Mouse (Mus musculus) CH12.LX (cell line): ENCODE results near the gene St5. TPM values are rescaled to one million over a fixed set of nuclear protein-coding genes. Genes with fewer than 3 reads are reported as not detected.
A peak's percentile ranks its signal among the peaks of the same experiment; 100 is the strongest.

ENCODE experiments used
- DNase-seq: peaks from one replicate; pipeline ENCODE4 v3.0.0-alpha.2; 2013; ENCODE audit errors: extremely low read depth
- H3K27ac ChIP-seq: 2 replicates; pipeline ENCODE4 v1.5.1; 2012; ENCODE audit warnings: low read depth, mild to moderate bottlenecking, control low read depth, moderate library complexity; ENCODE audit not compliant: insufficient read depth
- H3K27me3 ChIP-seq: replicated peaks from 2 replicates; pipeline ENCODE3; 2012; ENCODE audit warnings: inconsistent platforms
- H3K36me3 ChIP-seq, 2 experiments: replicated peaks in 1 of 2; 2 replicates each; pipeline versions ENCODE3 to v1.6.1; 2012; ENCODE audit warnings: inconsistent platforms in 1 of 2, low read length in 1 of 2, mild to moderate bottlenecking in 1 of 2, mixed read lengths in 1 of 2, moderate library complexity in 1 of 2; ENCODE audit not compliant: control insufficient read depth in 1 of 2, insufficient read depth in 1 of 2
- H3K4me1 ChIP-seq, 2 experiments: 2 replicates each; pipeline ENCODE4 v1.6.1; 2012; ENCODE audit warnings: inconsistent platforms in 1 of 2, moderate library complexity in 1 of 2; ENCODE audit not compliant: insufficient read depth in 2 of 2, control insufficient read depth in 1 of 2
- H3K4me2 ChIP-seq: 2 replicates; pipeline ENCODE4 v1.6.1; 2012; ENCODE audit warnings: low read depth, mild to moderate bottlenecking, control low read depth; ENCODE audit not compliant: poor library complexity, insufficient read depth, severe bottlenecking
- H3K4me3 ChIP-seq, 3 experiments: fragments of 150-350 bp in 1 of 3; sonication (generic) in 1 of 3; replicated peaks in 1 of 3; 2 replicates each; pipeline versions ENCODE3 to v1.5.1; 2011 to 2012; ENCODE audit warnings: low read depth in 2 of 3, low read length in 2 of 3, mild to moderate bottlenecking in 2 of 3, moderate library complexity in 2 of 3, control low read depth in 1 of 3, improper control_type of control experiment in 1 of 3, inconsistent platforms in 1 of 3, mixed read lengths in 1 of 3; ENCODE audit not compliant: poor library complexity in 1 of 3
- H3K79me2 ChIP-seq: replicated peaks from 2 replicates; pipeline ENCODE4 v1.6.1; 2012; ENCODE audit warnings: mild to moderate bottlenecking, moderate library complexity; ENCODE audit not compliant: control insufficient read depth, poor library complexity, insufficient read depth, severe bottlenecking; ENCODE audit errors: extremely low read depth
- H3K9ac ChIP-seq: 2 replicates; pipeline ENCODE4 v1.6.1; 2012; ENCODE audit warnings: low read depth, mild to moderate bottlenecking, control low read depth, moderate library complexity; ENCODE audit not compliant: insufficient read depth
- H3K9me3 ChIP-seq: replicated peaks from 2 replicates; pipeline ENCODE3; 2012; ENCODE audit warnings: low read length, inconsistent platforms, mixed read lengths
- BHLHE40 ChIP-seq: IDR thresholded peaks from 2 replicates; pipeline ENCODE4 v1.6.1; 2011; ENCODE audit warnings: mild to moderate bottlenecking, low read depth, low read length, improper control_type of control experiment
- CHD1 ChIP-seq: IDR thresholded peaks from 2 replicates; pipeline ENCODE4 v1.6.1; 2012; ENCODE audit warnings: low read depth, low read length, improper control_type of control experiment, inconsistent platforms
- CHD2 ChIP-seq: IDR thresholded peaks from 2 replicates; pipeline ENCODE4 v1.6.1; 2011; ENCODE audit warnings: low read length, improper control_type of control experiment
- CTCF ChIP-seq, 2 experiments: IDR thresholded peaks in 1 of 2; conservative IDR thresholded peaks in 1 of 2; 2 replicates each; pipeline ENCODE4 v1.5.1; 2011 to 2012; ENCODE audit warnings: low read depth in 2 of 2, low read length in 2 of 2, improper control_type of control experiment in 1 of 2, inconsistent platforms in 1 of 2, mild to moderate bottlenecking in 1 of 2, moderate library complexity in 1 of 2
- E2F4 ChIP-seq: IDR thresholded peaks from 2 replicates; pipeline ENCODE4 v1.6.1; 2011; ENCODE audit warnings: low read depth, low read length, improper control_type of control experiment; ENCODE audit not compliant: insufficient replicate concordance
- ELF1 ChIP-seq: IDR thresholded peaks from 2 replicates; pipeline ENCODE4 v1.6.1; 2014; ENCODE audit warnings: low read depth, mild to moderate bottlenecking, inconsistent platforms, low read length, improper control_type of control experiment
- EP300 ChIP-seq: IDR thresholded peaks from 2 replicates; pipeline ENCODE4 v1.6.1; 2011; ENCODE audit warnings: low read length, improper control_type of control experiment
- ETS1 ChIP-seq: conservative IDR thresholded peaks from 2 replicates; pipeline ENCODE4 v1.6.1; 2012; ENCODE audit warnings: low read depth, mild to moderate bottlenecking, inconsistent platforms, low read length, improper control_type of control experiment, moderate library complexity
- GABPA ChIP-seq: IDR thresholded peaks from 2 replicates; pipeline ENCODE4 v1.6.1; 2012; ENCODE audit warnings: low read depth, low read length, improper control_type of control experiment, inconsistent platforms; ENCODE audit not compliant: insufficient replicate concordance
- HCFC1 ChIP-seq: IDR thresholded peaks from 2 replicates; pipeline ENCODE4 v1.6.1; 2012; ENCODE audit warnings: low read depth, mild to moderate bottlenecking, inconsistent platforms, low read length, improper control_type of control experiment
- IRF4 ChIP-seq: IDR thresholded peaks from 2 replicates; pipeline ENCODE4 v1.6.1; 2014; ENCODE audit warnings: low read depth, mild to moderate bottlenecking, inconsistent platforms, low read length, improper control_type of control experiment
- JUN ChIP-seq: IDR thresholded peaks from 2 replicates; pipeline ENCODE4 v1.6.1; 2011; ENCODE audit warnings: low read depth, mild to moderate bottlenecking, low read length, improper control_type of control experiment, moderate library complexity; ENCODE audit not compliant: insufficient read depth
- JUND ChIP-seq: conservative IDR thresholded peaks from 2 replicates; pipeline ENCODE4 v1.6.1; 2011; ENCODE audit warnings: low read depth, low read length, improper control_type of control experiment
- KAT2A ChIP-seq: IDR thresholded peaks from 2 replicates; pipeline ENCODE4 v1.6.1; 2012; ENCODE audit warnings: low read length, improper control_type of control experiment, inconsistent platforms; ENCODE audit not compliant: insufficient replicate concordance
- MAFK ChIP-seq: IDR thresholded peaks from 2 replicates; pipeline ENCODE4 v1.6.1; 2011; ENCODE audit warnings: low read length, improper control_type of control experiment; ENCODE audit not compliant: insufficient replicate concordance
- MAX ChIP-seq: IDR thresholded peaks from 2 replicates; pipeline ENCODE4 v1.6.1; 2011; ENCODE audit warnings: low read length, improper control_type of control experiment
- MAZ ChIP-seq: IDR thresholded peaks from 2 replicates; pipeline ENCODE4 v1.6.1; 2012; ENCODE audit warnings: low read depth, mild to moderate bottlenecking, inconsistent platforms, low read length, improper control_type of control experiment, moderate library complexity
- MEF2A ChIP-seq: IDR thresholded peaks from 2 replicates; pipeline ENCODE4 v1.6.1; 2014; ENCODE audit warnings: low read depth, mild to moderate bottlenecking, inconsistent platforms, low read length, improper control_type of control experiment, borderline replicate concordance
- MXI1 ChIP-seq: IDR thresholded peaks from 2 replicates; pipeline ENCODE4 v1.6.1; 2011; ENCODE audit warnings: mild to moderate bottlenecking, low read depth, low read length, improper control_type of control experiment
- MYC ChIP-seq: IDR thresholded peaks from 2 replicates; pipeline ENCODE4 v1.6.1; 2011; ENCODE audit warnings: low read depth, mild to moderate bottlenecking, improper control_type of control experiment, low read length
- NELFE ChIP-seq: IDR thresholded peaks from 2 replicates; pipeline ENCODE4 v1.6.1; 2011; ENCODE audit warnings: low read depth, low read length, improper control_type of control experiment
- NRF1 ChIP-seq: IDR thresholded peaks from 2 replicates; pipeline ENCODE4 v1.6.1; 2014; ENCODE audit warnings: low read depth, mild to moderate bottlenecking, inconsistent platforms, low read length, improper control_type of control experiment, moderate library complexity
- PAX5 ChIP-seq: IDR thresholded peaks from 2 replicates; pipeline ENCODE4 v1.6.1; 2012; ENCODE audit warnings: low read length, inconsistent platforms, mixed read lengths
- POLR2A ChIP-seq: IDR thresholded peaks from 2 replicates; pipeline ENCODE4 v1.6.1; 2011; ENCODE audit warnings: low read depth, mild to moderate bottlenecking, improper control_type of control experiment, low read length
- POLR2AphosphoS2 ChIP-seq: IDR thresholded peaks from 2 replicates; pipeline ENCODE4 v1.6.1; 2011; ENCODE audit warnings: low read depth, low read length, improper control_type of control experiment
- RAD21 ChIP-seq: IDR thresholded peaks from 2 replicates; pipeline ENCODE4 v1.6.1; 2011; ENCODE audit warnings: low read depth, mild to moderate bottlenecking, low read length, improper control_type of control experiment, moderate library complexity
- RCOR1 ChIP-seq: conservative IDR thresholded peaks from 2 replicates; pipeline ENCODE4 v1.6.1; 2012; ENCODE audit warnings: low read depth, mild to moderate bottlenecking, inconsistent platforms, low read length, improper control_type of control experiment
- SIN3A ChIP-seq: IDR thresholded peaks from 2 replicates; pipeline ENCODE4 v1.6.1; 2012; ENCODE audit warnings: low read length, improper control_type of control experiment, inconsistent platforms
- SMC3 ChIP-seq: IDR thresholded peaks from 2 replicates; pipeline ENCODE4 v1.6.1; 2011; ENCODE audit warnings: low read depth, low read length, improper control_type of control experiment
- TBP ChIP-seq: conservative IDR thresholded peaks from 2 replicates; pipeline ENCODE4 v1.6.1; 2011; ENCODE audit warnings: low read depth, low read length, improper control_type of control experiment
- TCF12 ChIP-seq: IDR thresholded peaks from 2 replicates; pipeline ENCODE4 v1.6.1; 2014; ENCODE audit warnings: low read depth, mild to moderate bottlenecking, inconsistent platforms, low read length, improper control_type of control experiment
- UBTF ChIP-seq: IDR thresholded peaks from 2 replicates; pipeline ENCODE4 v1.6.1; 2012; ENCODE audit warnings: low read depth, mild to moderate bottlenecking, inconsistent platforms, low read length, improper control_type of control experiment, moderate library complexity
- USF2 ChIP-seq: conservative IDR thresholded peaks from 2 replicates; pipeline ENCODE4 v1.6.1; 2011; ENCODE audit warnings: low read depth, low read length, improper control_type of control experiment
- ZKSCAN1 ChIP-seq: IDR thresholded peaks from 2 replicates; pipeline ENCODE4 v1.6.1; 2012; ENCODE audit warnings: low read depth, inconsistent platforms, low read length, improper control_type of control experiment, borderline replicate concordance
- ZMIZ1 ChIP-seq: IDR thresholded peaks from 2 replicates; pipeline ENCODE4 v1.6.1; 2012; ENCODE audit warnings: low read depth, mild to moderate bottlenecking, inconsistent platforms, low read length, improper control_type of control experiment
- ZNF384 ChIP-seq: IDR thresholded peaks from 2 replicates; pipeline ENCODE4 v1.6.1; 2012; ENCODE audit warnings: low read depth, low read length, improper control_type of control experiment, inconsistent platforms
- dilution Hi-C: fragments of 300-500 bp; cut with MboI; formaldehyde crosslinking; loops from 2 replicates; pipeline ENCODE4 v1.14.3; 2020; ENCODE audit warnings: low sequenced_read_pairs; ENCODE audit not compliant: extremely low pct_unique_long_range_greater_than_20kb, extremely low pct_ligation_motif_present
- in situ Hi-C: fragments of 300-500 bp; cut with MboI; formaldehyde crosslinking; loops from 3 replicates; pipeline ENCODE4 v1.14.3; 2019; ENCODE audit warnings: low sequenced_read_pairs, low pct_ligation_motif_present, low pct_unique_long_range_greater_than_20kb, mixed read lengths
- polyA plus RNA-seq: library from polyadenylated mRNA; unstranded; fragments of >175 nt; gene quantifications from 2 replicates; pipeline ENCODE4 v1.2.1, GENCODE M21; 2012; ENCODE audit warnings: low read depth; ENCODE audit not compliant: insufficient read length
- total RNA-seq, 2 experiments: library from RNA; depleted of rRNA; stranded (reverse); fragments of 300-350 nt in 1 of 2; fragments of >200 nt in 1 of 2; gene quantifications; 2 replicates each; pipeline ENCODE4 v1.2.3; 2012 to 2014

The St5 gene
- total and polyA plus RNA-seq, 3 experiments, result 1.3 to 3.4 (median 1.6) TPM

GRCm38 (mm10) chr7:109752008-109752925 is 48.9 kb upstream of the St5 start, which contains the start of gene Tmem9b:
TSS of gene Tmem9b (minus strand) at chr7:109752875.
- no peaks in the 10 kb centered on the region for H3K27me3 ChIP-seq
- H3K27ac ChIP-seq, result 0 out of 2 replicates have a peak within 1 kb of the TSS, but pooled peaks have one; percentile 11
- TF ChIP-seq TCF12 (no peak), ETS1 (no peak), POLR2AphosphoS2 (no peak), TBP (no peak), UBTF (no peak), CTCF (conservative IDR thresholded peaks at IDR 0.05 in 1 of 2, IDR thresholded peaks at IDR 0.05 in 1 of 2; ENCODE audit: low read depth in 2 of 2, low read length in 2 of 2) (no peak), ZMIZ1 (peak; percentile 90), SMC3 (no peak), PAX5 (no peak), HCFC1 (peak; percentile 79), KAT2A (peak; percentile 73; the same call in 1 of the 2 replicates), MXI1 (0 out of 2 replicates have a peak, but pooled peaks have one; percentile 21), IRF4 (peak; percentile 18; the same call in 1 of the 2 replicates), MEF2A (peak; percentile 25; the same call in 1 of the 2 replicates), EP300 (no peak), ZNF384 (no peak), CHD1 (no peak), NRF1 (peak; percentile 79), ZKSCAN1 (no peak), CHD2 (no peak; the same call in 1 of the 2 replicates), MAX (peak; percentile 17; the same call in 1 of the 2 replicates), MAZ (no peak), GABPA (no peak), USF2 (no peak), RCOR1 (no peak), JUN (no peak), ELF1 (peak; percentile 92), BHLHE40 (peak; percentile 38; the same call in 1 of the 2 replicates), MYC (no peak), MAFK (no peak), RAD21 (no peak), POLR2A (peak; percentile 85), JUND (no peak), E2F4 (no peak), SIN3A (peak; percentile 80), NELFE (peak; percentile 74)
- H3K9me3 ChIP-seq, result no peaks in the 10 kb centered on the region
- peak within 1 kb of the TSS; percentile 92 for H3K9ac ChIP-seq
- peaks cover 0 to 17% of the 10 kb centered on the region in 2 experiments for H3K36me3 ChIP-seq
- peak within 1 kb of the TSS; percentile 87 to 96 (median 91) for H3K4me3 ChIP-seq
- dilution Hi-C loops, result no loop called here
- no peaks in the 10 kb centered on the region for H3K79me2 ChIP-seq
- peak; percentile 57 for DNase-seq
- in situ Hi-C loops, result no loop called here
- peak within 1 kb of the TSS; percentile 81 for H3K4me2 ChIP-seq
- H3K4me1 ChIP-seq, result peaks cover 2 to 18% of the 10 kb centered on the region in 2 experiments; a peak in 3 of 4 replicates
